Mouse (Mus musculus) heart, postnatal 10 days (tissue): ENCODE measurements around the gene Il5. TPM values are rescaled to one million over a fixed set of nuclear protein-coding genes. Genes with fewer than 3 reads are reported as not detected.

ENCODE experiments used
- DNase-seq, 2 experiments: peaks; one replicate each; pipeline ENCODE4 v3.0.0; 2021
- intact Hi-C: fragments of 180-260 bp; cut with DNase I; formaldehyde crosslinking; loops from one replicate; pipeline ENCODE4 v1.15.1; 2025
- total RNA-seq, 2 experiments: library from RNA; stranded (reverse); gene quantifications; 2 replicates each; pipeline ENCODE4 v1.2.3; 2021

The Il5 gene
- not detected for total RNA-seq

DNA sequence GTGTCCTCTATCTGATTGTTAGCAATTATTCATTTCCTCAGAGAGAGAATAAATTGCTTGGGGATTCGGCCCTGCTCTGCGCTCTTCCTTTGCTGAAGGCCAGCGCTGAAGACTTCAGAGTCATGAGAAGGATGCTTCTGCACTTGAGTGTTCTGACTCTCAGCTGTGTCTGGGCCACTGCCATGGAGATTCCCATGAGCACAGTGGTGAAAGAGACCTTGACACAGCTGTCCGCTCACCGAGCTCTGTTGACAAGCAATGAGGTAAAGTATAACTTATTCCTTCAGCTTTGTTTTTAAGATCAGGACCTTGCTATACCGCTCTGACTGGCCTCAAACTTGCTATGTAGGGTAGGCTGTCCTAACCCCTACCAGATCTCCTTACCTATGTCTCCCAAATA is at the start of gene Il5:
TSS of gene Il5 (plus strand) at position 80 of the 400 bp plus-strand sequence.
- intact Hi-C loops = no loop called here
- DNase-seq = no peak

DNA sequence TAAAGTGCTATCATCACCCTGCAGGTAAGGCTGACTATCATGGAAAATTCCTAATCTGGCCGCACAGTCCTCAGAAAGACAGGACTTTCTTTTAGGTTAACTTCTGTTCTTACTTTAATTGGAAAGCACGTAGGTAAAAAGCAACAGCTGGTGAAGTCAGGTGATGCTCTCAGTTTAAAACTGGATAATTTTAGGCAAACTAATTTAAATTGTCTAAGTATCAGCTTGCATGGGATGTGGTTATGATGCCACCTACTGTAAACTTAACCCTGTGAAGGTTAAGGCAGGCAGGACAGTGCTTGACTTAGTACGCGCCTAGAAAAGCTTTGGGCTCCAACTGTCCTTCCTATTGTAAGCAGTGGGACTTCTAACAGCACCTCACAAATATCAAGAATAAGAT is 49.2 kb upstream of the Il5 start:
- intact Hi-C loops = no loop called here
- no peak for DNase-seq

DNA sequence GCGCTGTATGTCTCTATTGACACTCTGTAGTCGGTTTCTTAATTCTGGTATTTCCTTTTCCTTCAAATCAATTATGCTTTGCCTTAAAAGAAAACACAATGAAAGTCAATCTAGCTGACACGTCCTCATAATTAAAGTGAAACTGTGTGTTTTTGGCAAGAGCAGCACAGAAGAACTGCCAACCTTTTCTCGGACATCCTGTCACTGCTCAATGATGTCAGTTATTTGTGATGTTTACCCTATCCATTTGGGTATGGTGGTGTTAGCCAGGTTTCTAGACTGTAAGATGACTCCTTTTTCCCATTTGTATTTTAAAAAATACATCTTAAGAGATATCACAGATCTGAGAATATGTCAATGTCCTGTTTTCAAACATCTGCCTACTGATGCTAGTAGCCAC is 40.5 kb upstream of the Il5 start:
- peak; percentile 15 to 34 for DNase-seq
- intact Hi-C loops = no loop called here

DNA sequence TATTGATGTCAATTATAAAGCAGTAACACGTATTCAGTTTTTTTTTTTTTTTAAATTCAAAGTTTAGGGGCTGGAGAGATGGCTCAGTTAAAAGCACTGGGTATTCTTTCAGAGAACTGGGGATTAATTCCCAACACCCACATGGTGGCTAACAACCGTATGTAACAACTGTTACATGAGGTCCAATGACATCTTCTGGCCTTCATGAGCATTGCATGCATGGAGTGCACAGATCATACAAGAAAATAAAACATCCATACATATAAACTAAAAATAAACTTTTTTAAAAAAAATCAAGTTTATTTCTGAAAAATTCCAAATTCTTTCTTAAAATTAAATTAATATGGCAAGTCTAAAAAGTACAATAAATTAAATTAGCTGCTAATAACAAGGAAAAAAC is 38.9 kb upstream of the Il5 start:
- DNase-seq = no peak
- intact Hi-C loops = no loop called here

DNA sequence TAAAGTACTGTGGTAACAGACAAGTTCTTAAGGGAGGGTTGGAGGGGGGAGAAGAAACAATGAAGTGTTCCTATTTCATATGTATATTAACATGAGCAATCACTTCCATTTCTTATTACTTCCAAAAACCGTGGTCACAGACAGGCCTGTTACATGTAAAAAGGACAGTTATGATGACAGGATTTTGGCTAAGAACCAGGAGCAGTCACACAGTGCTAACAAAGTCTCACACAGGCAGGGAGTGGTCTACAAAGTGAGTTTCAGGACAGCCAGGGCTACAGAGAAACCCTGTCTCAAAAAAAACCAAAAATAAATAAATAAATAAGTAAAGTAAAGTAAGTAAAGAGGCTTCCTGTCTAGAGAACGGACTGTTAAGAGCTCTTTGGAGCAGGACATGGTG is 38.4 kb upstream of the Il5 start:
- intact Hi-C loops = no loop called here
- DNase-seq = peak; percentile 52 to 61

DNA sequence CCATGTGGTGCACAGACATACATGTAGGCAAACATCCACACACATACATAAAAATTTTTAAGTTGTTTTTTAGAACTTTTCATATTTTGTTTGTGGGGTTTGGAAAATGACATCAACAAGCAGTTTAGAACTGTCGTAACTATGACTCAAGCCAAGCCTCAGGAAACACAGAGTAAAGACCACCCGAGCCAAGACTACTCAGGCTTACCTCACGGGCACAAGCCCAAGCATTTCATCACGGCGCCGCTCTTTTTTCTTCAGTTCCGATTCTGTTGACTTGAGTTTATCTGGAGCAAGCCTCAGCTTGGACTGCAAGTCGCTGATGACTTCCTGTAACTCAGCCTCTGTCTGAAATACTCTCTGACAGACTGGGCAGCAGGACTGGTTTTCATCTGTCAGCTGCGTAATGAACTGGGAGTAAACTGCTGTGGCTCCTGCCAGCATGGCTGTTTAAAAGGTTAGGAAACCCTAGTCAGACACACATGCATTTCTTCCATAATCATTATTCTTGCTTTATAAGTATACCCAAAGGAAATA is 37.5 kb upstream of the Il5 start:
- DNase-seq = peak; percentile 54
- intact Hi-C loops = no loop called here

DNA sequence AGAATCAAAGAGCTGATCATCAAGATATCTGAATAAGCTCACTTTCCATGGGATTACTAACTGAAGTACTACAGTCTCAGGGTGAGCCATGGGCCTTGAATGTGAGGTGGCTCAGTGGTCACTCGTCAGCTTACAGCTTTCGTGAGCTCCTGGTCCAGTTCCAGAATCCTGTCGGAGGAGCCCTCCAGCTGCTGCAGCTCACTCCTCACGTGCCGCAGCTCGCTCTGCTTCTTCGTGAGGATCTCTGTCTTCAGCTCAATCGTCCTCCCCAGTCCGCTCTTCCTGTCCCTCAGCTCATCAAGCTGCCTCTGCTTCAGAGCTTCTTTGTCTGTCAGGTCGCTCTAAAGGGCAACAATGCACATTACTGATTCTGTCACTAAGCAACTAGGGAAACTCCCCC is 28.6 kb upstream of the Il5 start:
- intact Hi-C loops = no loop called here
- peak; percentile 27 to 33 for DNase-seq

DNA sequence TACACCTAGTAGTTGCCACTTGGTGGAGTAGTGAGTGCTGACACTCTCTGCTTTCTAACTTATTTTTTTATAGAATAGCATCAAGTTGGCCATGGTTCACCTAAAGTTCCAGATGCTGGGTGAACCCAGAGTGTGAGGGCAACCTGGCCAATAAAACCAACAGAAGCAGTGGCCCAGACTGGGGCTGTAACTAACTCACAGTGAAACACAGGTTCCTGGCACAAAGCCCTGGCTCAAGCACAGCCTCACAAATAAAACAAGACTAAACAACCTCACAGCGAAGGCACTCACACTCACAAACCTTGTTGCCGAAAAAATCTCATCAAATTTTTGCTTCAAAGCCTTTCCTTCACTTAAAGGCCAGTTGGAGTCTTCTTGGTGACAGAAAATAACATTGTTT is 22.1 kb upstream of the Il5 start:
- DNase-seq = no peak
- intact Hi-C loops = no loop called here

DNA sequence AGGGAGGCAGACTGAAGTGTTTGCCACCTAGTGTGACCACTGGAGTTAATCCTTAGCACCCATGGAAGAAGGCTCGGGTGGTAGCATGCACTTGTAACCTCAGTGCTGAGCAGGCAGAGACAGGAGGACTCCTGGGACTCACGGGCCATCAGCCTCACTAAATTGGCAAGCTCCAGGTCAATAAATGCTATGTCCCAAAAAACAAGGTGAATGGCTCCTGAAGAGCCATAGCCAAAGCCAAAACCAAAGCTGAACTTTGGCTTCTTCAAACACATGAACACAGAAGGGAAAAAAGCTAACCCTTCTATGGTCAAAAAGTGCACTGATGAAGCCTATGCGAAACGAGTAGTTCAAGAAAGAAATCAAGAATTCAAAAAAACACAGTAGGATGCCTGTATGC is 21.2 kb upstream of the Il5 start:
- intact Hi-C loops = no loop called here
- no peak for DNase-seq

DNA sequence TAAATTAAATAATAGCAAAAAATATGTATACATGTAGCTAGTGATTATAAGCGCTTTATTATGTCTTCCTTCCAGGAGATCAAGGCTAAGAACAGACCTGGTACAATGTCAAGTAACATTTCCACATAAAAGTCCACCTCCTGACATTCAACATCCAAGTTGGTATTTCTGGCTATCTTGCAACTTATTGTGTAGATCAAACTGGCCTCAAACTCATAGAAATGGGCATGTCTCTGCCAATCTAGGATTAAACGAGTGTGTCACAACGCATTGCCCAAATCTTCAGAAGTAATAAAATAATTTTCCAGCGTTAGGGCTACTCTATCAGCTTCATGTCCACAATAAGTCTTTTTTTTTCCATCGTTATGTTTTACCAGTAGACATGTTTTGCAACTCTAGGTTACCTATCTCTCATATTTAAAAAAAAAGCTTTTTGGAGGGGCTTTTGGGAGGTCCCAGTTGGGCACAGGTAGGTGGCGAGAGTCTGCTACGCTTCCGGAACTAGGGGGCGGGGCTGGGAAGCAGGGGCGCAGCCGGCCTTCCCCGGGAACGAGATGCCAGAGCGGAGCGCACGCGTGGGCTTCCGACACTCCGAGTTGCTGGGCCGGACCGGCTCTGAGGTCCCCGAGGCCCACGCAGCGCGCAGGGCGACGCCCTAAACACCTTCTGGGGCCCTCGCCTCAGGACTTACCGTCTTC is 14.2 kb upstream of the Il5 start:
- DNase-seq = peak in 1 of 2 experiments; percentile 35

DNA sequence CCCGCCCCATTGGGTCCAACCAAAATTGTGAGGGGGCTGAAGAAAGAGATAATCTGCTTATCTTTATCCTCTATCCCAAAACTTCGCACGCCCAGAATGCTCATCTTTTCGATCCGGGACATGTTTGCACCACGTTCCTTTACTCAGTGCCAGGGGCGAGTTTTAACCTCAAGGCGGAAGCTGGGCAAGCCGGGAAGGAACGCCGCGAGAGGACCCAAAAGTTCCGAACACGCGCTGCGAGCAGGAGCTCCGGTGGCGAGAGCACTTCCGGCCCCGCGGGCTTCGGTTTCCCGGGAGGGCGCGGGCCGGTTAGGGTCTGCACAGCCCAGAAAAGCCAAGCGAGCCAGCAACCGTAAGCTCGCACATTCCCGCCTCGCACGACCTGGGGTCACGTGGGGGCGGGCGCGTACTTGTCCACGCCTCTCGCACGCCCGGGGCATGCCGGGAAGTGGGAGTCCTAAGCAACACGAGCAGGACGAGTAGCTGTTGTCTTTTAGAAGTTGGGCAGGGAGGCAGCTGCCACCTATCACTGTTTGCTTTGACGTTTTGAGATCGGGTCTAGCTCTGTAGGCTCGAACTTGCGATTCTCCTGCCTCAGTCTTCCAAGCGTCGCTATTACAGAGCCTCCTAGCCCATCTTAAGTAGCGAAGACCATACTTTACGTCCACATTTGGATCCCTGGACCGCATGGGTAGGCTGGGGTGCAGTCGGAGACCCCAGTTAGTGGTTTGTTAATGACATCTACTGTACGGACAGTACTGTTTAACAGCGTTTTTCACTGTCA is 13.5 kb upstream of the Il5 start, which contains the start of gene Rad50:
TSS of gene Rad50 (minus strand) at position 386 of the 784 bp plus-strand sequence.
- peak; percentile 93 to 94 for DNase-seq
- intact Hi-C loops = no loop called here

More for the DNA sequence above, 14.2 kb upstream of the Il5 start:
- intact Hi-C loops = no loop called here

DNA sequence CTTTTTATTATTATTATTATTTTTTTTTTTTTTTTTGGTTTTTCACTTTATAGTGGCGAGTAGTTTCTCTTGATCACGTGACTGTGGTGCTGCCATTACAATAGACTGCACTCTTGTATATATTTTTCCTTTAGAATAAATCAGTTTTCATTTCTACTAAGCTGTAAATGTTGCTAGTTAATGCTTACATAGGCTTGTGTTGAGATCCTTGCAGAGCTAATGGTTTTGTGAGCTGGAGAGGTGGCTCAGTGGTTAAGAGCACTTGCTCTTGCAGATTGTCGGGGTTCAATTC is 12.9 kb upstream of the Il5 start:
- intact Hi-C loops = no loop called here
- no peak for DNase-seq

DNA sequence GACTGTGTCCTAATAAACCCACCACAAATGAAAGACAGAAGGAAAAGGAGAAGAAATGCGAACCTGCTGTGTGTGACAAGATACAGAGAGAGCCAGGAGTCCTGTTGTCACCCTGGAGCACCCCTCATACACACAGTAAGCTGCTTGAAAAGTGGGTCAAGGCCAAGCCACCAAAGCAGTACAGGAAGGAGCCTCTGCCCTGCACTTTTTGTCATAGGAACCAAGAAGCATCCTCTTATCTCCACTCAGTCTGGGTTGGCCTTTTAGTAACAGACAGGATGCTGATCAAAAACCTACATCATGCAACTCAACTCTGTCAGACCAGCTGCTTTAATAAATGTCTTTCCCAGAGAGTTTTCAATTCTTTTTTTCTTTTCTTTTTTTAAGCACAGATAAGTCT is 893 bp upstream of the Il5 start:
- intact Hi-C loops = no loop called here
- DNase-seq = no peak

DNA sequence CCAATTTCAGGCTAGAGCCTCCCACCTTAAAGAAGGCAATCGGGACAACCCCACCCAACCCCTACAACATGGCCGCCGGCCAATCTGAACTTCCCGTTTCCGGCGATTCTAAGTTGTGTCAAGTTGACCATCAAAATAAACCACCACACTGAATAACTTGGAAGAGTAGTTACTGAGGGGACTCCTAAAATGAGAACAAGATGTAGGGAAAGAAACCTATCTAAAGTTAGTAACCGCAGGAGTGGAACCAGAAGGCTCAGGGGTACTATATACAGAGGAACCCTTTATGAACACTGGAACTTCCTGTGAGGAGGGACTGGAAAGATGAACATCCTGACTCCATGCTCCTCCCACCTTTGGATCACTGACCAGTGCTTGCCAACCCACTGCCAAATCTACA is 10.9 kb downstream of the Il5 start:
- intact Hi-C loops = no loop called here

DNA sequence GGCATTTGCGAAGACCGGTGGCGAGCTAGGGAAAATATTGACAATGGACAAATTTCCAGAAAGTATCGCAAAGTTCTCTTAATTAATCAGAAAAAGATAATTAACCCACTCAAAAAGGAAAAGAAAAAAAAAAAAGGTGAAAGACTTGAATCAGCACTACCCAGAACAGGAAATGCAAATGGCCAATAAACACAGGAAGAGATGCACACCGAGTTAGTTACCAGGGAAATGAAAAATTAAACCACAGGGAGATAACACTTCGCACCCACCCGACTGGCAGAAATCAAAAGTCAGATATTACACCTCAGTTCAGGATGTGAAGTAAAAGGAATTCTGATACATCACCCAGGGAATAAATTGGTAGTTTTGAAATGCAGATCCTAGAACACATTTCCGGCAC is 11.7 kb downstream of the Il5 start:
- no peak for DNase-seq
- intact Hi-C loops = no loop called here

More for the DNA sequence above, 10.9 kb downstream of the Il5 start:
- DNase-seq = no peak

DNA sequence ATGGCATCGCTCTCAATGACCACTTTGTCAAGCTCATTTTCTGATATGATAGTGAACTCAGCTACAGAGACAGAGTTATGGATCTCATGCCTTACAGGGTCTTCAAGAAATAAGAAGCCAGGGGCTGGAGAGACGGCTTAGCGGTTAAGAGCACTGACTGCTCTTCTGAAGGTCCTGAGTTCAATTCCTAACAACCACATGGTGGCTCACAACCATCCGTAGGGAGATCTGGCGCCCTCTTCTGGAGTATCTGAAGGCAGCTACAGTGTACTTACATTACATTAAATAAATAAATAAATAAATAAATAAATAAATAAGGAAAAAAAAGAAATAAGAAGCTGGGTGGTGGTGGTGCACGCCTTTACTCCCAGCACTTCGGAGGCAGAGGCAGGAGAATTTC is 13.2 kb downstream of the Il5 start:
- DNase-seq = no peak

DNA sequence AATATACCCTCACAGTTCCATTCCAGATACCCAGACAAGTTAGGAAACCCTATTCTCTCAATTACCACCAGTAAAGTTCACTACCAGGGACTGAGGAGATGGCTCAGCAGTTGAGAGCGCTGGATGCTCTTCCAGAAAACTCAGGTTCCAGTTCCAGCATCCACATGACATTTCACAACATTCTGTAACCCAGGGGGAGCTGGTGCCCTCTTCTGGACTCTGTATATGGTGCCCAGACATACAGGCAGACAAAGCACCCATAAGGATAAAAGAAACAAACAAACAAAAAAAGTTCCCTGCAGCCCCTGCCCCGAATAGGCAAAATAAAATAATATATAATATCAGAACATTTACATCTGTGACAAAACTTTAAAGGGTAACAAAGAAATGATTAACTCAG is 13.8 kb downstream of the Il5 start:
- no peak for DNase-seq
- intact Hi-C loops = no loop called here

More for the DNA sequence above, 13.2 kb downstream of the Il5 start:
- intact Hi-C loops = no loop called here

DNA sequence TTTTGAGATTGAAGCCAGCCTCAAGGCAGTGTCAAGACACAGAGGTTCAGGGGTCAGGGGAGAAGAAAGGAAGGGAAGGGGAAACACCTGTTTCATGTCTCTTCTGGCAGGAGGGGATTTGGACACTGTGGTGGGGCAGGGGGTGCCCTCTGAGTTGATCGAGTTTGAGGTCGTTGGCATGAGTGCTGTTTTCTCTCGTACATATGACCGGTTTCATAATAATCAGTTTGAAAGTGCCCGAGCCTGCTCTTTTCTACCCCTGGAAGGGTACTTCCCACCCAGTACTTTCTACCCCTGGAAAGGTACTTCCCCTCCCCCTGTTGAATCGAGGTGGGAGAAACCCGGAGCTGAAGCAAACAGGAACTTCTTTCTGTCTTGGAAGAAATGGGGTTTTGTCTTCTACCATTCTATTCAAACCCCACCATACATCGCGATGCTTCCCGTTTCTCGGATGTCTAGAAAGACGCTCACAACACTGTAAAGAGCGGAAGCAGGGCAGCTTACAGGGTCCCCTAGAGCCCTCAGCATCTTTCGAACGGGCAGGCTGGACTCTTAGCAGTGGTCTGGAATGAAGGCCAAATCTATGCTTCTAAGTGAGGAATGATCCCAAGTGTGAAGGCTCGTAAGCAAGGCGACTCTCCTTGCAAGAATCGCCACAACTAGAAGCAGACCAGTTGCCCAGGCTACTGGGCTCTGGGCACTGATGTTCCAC is 14.5 kb downstream of the Il5 start:
- intact Hi-C loops = no loop called here
- DNase-seq = no peak

DNA sequence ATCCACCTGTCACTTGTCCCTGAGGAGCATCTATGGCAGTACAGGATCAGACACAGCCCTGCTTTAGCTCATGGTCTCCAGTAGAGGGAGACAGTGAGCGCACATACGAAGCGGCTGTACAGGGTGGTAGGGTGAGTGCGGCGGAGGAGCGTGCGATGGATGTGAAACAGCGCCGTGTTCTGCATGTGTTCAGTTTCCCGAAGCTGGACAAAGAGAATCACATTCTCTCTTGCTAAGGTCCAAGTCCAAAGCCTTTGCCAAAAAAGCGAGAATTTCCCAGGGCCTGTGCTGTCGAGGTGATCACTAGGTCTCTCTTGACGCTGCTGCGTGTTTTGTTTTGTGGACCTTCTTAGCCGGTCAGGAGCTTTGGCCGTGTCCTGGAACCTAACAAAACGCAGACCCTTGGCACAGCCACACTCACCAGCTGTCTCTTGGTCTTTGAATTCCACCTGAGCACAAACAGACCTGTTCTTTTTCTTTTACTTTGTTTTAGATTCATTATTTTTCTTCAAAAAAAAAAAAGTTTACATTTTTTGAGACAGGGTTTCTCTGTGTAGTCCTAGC is 15.2 kb downstream of the Il5 start:
- DNase-seq = peak; percentile 68 to 77
- intact Hi-C loops = loop anchor here (2.0 kb wide), 1 partner anchor 265 kb away; the partner anchor contains the start of gene Gm9837

DNA sequence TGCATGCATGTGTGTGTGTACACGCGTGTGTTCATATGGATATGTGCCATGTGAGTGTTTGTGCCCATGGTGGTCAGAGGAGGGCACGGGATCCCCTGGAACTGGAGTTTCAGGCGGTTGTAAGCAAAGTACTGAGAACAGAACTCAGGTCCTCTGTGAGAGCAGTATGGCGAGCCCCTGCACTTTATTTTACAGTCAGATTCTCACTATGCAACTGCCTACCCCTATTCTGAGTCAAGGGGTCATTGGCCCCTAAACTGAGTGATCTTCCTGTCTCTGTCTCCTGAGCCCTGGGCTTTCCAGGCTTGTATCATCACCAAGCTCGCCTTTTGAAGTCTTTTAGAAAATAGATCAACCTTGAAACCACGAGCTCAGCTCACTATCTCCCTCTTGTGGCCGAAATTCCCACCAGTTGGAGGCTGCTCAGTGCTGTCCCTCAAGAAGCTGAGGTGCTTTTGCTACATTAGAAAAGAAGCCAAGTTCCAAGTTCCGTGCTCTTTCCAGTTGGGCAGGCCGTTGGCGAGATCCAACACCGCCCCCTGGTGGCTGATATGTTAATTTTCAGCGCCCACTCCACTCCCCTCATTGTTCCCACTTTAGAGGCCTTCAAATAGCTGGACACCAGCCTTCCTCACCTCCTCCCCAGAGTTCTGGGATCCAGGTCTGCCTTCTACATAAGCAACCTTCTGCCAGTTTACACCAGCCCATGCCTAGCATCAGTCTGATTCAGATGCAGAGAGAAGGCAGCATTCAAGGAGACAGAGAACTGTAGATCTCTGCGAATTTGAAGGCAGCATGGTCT is 16.4 kb downstream of the Il5 start:
- peak; percentile 76 to 86 for DNase-seq
- intact Hi-C loops = loop anchor here (1.0 to 2.0 kb wide), 2 partner anchors 113 to 266 kb away; partner anchors contain the start of gene Gm9837
